Mouse (Mus musculus) testis, adult 2 months (tissue): ENCODE data around the gene Npnt.

Source experiments
- CTCF ChIP-seq: fragments of 200-500 bp; IDR thresholded peaks from 2 replicates; pipeline ENCODE4 v1.5.1; 2012; ENCODE audit warnings: low read depth, mild to moderate bottlenecking, inconsistent platforms, low read length, moderate library complexity; ENCODE audit not compliant: control insufficient read depth, insufficient read depth, insufficient replicate concordance
- POLR2A ChIP-seq: fragments of 200-500 bp; IDR thresholded peaks from 2 replicates; pipeline ENCODE4 v1.6.1; 2012; ENCODE audit warnings: low read depth, mild to moderate bottlenecking, inconsistent platforms, low read length, moderate library complexity; ENCODE audit not compliant: control insufficient read depth

DNA sequence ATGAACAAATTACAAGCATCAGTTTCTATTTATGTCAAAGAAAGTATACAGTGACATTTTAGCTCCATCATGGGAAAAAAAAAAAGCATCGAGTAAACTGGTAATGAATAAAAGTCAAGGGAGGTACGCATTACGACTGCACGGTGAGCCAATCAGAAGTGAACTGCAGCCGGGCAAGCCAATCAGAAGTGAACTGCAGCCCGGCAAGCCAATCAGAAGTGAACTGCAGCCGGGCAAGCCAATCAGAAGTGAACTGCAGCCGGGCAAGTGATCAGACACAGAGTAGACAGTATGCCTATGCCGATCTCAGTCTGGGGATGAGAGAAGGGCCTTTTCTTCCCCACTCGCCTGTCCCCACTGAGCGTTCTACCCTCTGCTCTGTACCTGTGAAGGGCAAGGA, 46.7 kb downstream of the Npnt start:
- TF ChIP-seq CTCF (no peak), POLR2A (no peak)
